Mouse (Mus musculus) CH12F3 (cell line): ENCODE data around the gene Dhx9.
"Not testable (repeated sequence)": the region's sequence is repeated elsewhere in the genome, so short reads cannot be mapped to it uniquely, and the experiment has no call there.

ENCODE experiments used
- in situ Hi-C: fragments of 300-500 bp; cut with MboI; formaldehyde crosslinking; loops from 2 replicates; pipeline ENCODE4 v1.14.3; 2020; ENCODE audit warnings: low sequenced_read_pairs

Gene Dhx9

GRCm38 (mm10) chr1:153486767-153487499, 527 bp downstream of the Dhx9 start:
- in situ Hi-C loops: no loop called here

GRCm38 (mm10) chr1:153486120-153486519, 1.3 kb downstream of the Dhx9 start:
- in situ Hi-C loops: not testable (repeated sequence)

- in situ Hi-C loops: no loop called here
These were observed 2.2 kb downstream of the Dhx9 start for GRCm38 (mm10) chr1:153485201-153485796.

GRCm38 (mm10) chr1:153481025-153481412, 6.4 kb downstream of the Dhx9 start:
- in situ Hi-C loops: no loop called here

GRCm38 (mm10) chr1:153480386-153481024, 7.0 kb downstream of the Dhx9 start:
- in situ Hi-C loops: no loop called here

- in situ Hi-C loops: no loop called here
These were observed 8.2 kb downstream of the Dhx9 start for GRCm38 (mm10) chr1:153479296-153479695.

GRCm38 (mm10) chr1:153461796-153462195, 25.7 kb downstream of the Dhx9 start:
- in situ Hi-C loops: no loop called here

GRCm38 (mm10) chr1:153456137-153456536, 31.3 kb downstream of the Dhx9 start:
- in situ Hi-C loops: no loop called here

GRCm38 (mm10) chr1:153453146-153453642, 34.3 kb downstream of the Dhx9 start:
- in situ Hi-C loops: no loop called here

- in situ Hi-C loops: no loop called here
These were observed 36.0 kb downstream of the Dhx9 start for GRCm38 (mm10) chr1:153451237-153452154.

- in situ Hi-C loops: no loop called here
These were observed 41.2 kb downstream of the Dhx9 start for GRCm38 (mm10) chr1:153446120-153446831.

- in situ Hi-C loops: no loop called here
These were observed 43.8 kb downstream of the Dhx9 start for GRCm38 (mm10) chr1:153443632-153444031.

- in situ Hi-C loops: no loop called here
These were observed 44.4 kb downstream of the Dhx9 start for GRCm38 (mm10) chr1:153443019-153443418.

- in situ Hi-C loops: no loop called here
These were observed 45.8 kb downstream of the Dhx9 start for GRCm38 (mm10) chr1:153441656-153442055.

GRCm38 (mm10) chr1:153440752-153441151, 46.7 kb downstream of the Dhx9 start:
- in situ Hi-C loops: no loop called here

- in situ Hi-C loops: no loop called here
These were observed 49.9 kb downstream of the Dhx9 start for GRCm38 (mm10) chr1:153437536-153437935.

GRCm38 (mm10) chr1:153433851-153434589, 53.4 kb downstream of the Dhx9 start:
- in situ Hi-C loops: no loop called here

- in situ Hi-C loops: no loop called here
These were observed 55.1 kb downstream of the Dhx9 start for GRCm38 (mm10) chr1:153432329-153432728.

GRCm38 (mm10) chr1:153431701-153432100, 55.8 kb downstream of the Dhx9 start:
- in situ Hi-C loops: no loop called here

GRCm38 (mm10) chr1:153431158-153431557, 56.3 kb downstream of the Dhx9 start:
- in situ Hi-C loops: no loop called here
